Mouse (Mus musculus) brown adipose tissue, adult 24 weeks (tissue): ENCODE data around the gene Fgf5. TPM values are rescaled to one million over a fixed set of nuclear protein-coding genes. Genes with fewer than 3 reads are reported as not detected.

Source experiments
- H3K27ac ChIP-seq: fragments of 200-500 bp; replicated peaks from 2 replicates; pipeline ENCODE4 v1.5.1; 2012; ENCODE audit warnings: low read depth, mild to moderate bottlenecking, low read length
- H3K4me1 ChIP-seq: fragments of 200-500 bp; 2 replicates; pipeline ENCODE4 v1.6.1; 2012; ENCODE audit warnings: low read length, mixed read lengths; ENCODE audit not compliant: control insufficient read depth, insufficient read depth, insufficient read length
- H3K4me3 ChIP-seq: fragments of 200-500 bp; 2 replicates; pipeline ENCODE4 v1.5.1; 2012; ENCODE audit warnings: low read depth, mild to moderate bottlenecking, low read length, moderate library complexity; ENCODE audit not compliant: insufficient read depth
- polyA plus RNA-seq: library from polyadenylated mRNA; stranded (reverse); fragments of >200 nt; gene quantifications from 2 replicates; pipeline ENCODE4 v1.2.4, GENCODE M21; 2012; ENCODE audit not compliant: missing spikeins, insufficient read depth, insufficient read length

The Fgf5 gene
- polyA plus RNA-seq, 1 experiment: not detected

DNA sequence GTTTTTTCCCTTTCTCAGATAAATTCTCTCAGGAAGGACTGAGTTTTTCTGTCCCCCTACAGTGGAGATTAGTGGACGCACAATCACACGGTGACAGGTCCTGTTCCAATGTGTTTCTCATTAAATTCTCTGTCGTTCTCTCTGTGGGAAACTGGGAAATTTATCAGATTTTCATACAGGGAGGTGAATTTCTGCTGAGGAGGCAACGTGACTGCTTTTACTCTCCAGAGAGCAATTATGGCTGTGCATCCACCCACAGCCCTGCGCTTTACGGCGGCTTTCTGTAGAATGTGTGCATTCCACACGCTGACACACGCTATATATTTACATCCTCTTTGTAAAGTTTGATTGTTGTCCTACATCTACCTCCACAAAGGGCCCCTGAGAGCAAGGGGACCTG is 28.0 kb downstream of the Fgf5 start:
- H3K4me3 ChIP-seq: no peak overlapping the region
- no peak overlapping the region for H3K27ac ChIP-seq
- no peaks in the 10 kb centered on the region for H3K4me1 ChIP-seq

DNA sequence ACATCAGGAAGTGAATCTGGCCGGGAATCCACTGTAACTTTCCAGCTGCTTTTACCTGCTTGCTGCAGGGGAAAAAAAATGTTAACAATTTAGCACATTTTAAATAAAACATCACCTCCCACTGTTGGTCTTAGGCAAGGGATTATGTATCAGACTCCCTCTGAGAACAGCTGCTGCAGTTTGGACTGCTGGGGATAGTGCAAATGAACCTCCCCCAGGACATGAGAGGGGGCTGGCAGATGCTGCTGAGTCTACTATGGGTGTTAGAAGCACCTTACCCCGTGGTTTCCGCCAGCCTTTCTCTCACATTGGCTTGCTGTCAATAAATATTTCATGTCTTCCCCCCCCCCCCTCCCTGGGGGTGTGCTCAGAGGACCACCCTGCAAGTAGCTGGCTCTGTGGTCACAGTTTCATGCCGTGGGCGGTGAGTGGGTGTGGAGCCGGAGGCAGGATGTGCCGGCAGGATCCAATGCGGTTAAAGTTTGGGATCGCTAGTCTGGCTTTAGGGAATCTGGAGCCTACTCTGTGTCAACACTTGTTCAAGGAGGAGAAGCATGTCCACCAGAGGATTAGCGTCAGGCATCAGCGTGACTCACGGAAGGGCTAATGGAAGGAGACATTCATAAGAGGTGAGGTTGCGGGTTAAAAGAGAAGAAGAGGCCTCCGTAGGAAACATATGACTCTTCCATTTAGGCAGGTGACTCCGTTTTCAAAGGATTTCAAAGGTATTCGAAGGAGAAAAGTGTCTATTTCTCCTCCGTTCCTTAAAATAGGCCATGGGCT is 29.9 kb downstream of the Fgf5 start:
- no peak overlapping the region for H3K4me3 ChIP-seq
- H3K27ac ChIP-seq: no peak overlapping the region
- no peaks in the 10 kb centered on the region for H3K4me1 ChIP-seq

DNA sequence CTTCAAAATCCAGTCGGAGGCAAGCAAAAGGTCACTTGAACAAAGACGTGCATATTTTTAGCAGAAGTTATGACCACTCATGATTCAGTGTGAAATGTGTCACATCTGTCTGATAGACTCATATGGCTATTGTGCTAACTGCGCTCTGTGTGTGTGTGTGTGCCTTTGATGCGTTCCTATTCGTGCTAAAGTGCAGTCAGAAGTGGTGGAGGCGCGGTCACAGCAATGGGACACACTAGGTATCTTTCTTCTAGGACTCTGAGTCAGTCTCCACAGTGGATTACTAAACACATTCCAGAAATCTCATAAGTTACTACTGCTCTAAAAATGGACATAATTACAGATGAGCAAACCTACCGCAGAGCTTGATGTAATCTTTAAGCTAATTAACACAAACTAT is 36.7 kb downstream of the Fgf5 start:
- no peak overlapping the region for H3K27ac ChIP-seq
- H3K4me1 ChIP-seq: no peaks in the 10 kb centered on the region
- H3K4me3 ChIP-seq: no peak overlapping the region

DNA sequence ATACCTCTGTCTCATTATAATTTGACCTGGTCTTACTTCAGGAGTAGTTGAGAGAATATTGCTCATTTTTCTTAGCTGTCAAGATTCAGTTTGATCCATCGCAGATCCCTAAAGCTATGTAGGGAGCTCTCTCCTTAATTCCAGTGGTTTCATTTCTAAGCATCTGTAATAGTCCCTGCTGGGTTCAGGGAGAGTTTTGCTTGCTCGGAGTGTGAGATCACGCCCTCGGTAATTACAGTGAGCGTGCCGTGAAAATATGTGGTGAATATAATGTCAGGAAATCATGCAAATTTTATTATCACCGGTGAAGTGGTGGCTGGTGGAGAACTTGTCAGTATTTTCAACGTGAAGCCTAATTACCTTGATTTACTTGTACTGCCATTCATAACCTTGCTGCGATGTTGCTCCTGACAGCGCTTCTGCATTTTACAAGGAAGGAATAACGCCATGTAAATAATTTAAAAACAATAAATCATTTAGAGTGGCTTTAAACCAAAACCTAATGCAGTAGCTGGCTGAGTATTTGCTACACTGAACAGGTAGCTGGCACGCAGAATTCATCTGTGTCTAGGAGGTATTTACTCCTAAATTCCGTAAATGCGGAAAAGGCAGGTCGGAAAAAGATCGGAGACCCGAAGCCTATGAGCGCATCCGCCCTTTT is 38.5 kb downstream of the Fgf5 start:
- Histone ChIP-seq H3K4me1 (no peaks in the 10 kb centered on the region), H3K27ac (no peak overlapping the region), H3K4me3 (no peak overlapping the region)

DNA sequence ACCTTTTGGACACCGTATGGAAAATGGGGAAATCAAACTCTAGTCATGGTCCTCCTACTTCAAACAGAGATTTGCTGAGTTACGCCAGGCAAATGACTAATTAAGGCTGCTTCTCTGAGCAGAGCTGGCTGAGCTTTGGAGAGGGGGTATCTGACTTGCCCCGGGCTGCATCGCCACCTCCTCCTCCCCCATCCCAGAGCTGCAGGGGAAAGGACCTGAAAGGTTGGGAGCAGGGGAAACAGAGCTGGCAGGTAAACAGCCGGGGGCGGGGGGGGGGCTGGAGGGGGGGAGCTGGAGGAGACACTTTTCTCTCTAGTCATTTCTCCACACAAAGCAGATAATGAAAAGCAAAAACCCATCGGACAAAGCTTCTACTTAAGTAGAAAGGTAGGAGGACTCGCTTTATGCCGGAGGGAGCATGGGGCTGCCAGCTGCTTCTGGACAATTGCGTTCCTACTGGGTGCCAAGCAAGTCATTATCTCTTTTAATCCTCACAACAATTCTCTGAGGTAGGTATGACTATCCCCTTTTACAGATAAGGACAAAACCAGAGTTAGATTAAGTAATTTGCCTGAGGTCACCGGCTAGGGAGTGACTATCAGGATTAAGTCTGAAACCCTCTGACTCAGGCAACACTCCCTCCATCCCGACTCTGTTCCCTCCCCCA is 39.2 kb downstream of the Fgf5 start:
- no peak overlapping the region for H3K4me3 ChIP-seq
- no peak overlapping the region for H3K27ac ChIP-seq
- no peaks in the 10 kb centered on the region for H3K4me1 ChIP-seq

DNA sequence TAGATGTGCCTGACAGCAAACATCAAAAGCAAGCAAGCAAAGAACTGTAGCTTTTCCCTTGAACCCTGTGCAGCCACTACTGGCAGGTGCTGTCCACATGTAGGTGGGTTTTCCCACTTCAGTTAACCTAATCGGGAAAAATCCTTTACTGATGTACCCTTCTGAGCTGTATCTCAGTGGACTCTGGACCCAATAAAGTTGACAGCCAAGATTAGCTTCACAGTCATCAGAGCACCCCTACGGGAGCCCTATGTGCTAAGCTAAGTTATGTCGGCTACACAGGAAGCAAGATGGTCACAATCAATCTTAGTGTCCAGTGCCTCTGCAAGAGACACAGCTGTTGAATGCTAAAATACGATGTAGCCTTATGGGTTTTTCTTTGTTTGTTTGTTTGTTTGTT is 46.1 kb downstream of the Fgf5 start:
- H3K4me1 ChIP-seq: no peaks in the 10 kb centered on the region
- H3K27ac ChIP-seq: no peak overlapping the region

DNA sequence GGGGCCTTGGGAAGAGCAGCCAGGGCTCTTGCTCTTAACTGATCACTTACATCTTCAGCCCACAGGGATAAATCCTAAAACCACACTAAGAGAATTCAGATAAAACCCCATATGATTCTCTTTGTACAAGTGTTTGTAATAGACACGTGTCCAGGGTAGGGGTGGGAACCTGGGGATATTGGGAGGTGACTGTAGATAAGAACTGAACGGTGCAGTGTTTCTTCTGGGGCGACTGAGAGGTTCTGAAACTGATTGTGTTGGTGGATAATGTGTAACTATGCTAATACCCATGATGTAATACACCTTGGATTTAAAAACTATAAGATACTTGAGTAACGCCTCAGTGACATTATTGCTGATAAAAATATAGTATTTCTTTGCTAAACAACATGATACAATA is 51.7 kb downstream of the Fgf5 start:
- Histone ChIP-seq H3K4me3 (no peak overlapping the region), H3K27ac (no peak overlapping the region), H3K4me1 (no peaks in the 10 kb centered on the region)

More for the DNA sequence above, 46.1 kb downstream of the Fgf5 start:
- H3K4me3 ChIP-seq: no peak overlapping the region

DNA sequence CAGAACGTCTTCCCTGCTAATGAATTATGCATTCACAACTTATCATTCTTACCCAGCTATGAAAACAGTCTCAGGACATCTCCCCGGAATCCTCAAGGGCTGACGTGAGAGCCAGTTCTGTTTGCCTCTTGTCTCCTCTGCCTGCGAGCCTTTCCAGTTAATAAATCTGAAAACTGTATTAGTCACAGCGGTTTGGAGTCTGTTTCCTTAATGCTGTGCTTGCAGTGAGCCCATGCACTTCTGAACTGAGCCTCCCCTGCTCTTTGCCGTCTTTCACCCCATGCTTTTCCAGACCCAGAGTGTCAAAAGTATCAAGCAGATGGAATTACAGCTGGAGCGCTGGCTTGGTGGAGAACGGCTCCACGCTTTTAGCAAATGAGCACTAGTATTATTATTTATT is 52.5 kb downstream of the Fgf5 start:
- H3K4me1 ChIP-seq: no peaks in the 10 kb centered on the region
- no peak overlapping the region for H3K4me3 ChIP-seq
- no peak overlapping the region for H3K27ac ChIP-seq

DNA sequence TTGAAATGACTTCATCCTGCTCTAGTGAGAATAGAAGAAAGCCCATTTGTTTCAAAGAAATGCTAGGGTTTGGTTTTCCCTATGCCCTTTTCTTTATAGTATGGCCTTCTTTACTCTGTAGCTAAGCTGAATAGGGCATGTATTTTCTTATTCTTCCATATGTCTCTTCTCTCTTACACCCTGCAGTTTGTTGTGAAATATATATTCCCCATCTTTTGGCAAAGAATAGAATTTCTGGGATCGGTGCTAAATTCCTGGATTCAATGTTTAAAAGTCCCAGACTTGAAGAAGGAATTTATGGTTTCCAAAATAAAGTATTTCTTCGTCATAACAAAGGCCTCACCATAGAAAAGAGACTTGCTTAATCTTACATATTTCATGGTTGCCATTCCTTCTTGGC is 72.6 kb downstream of the Fgf5 start:
- Histone ChIP-seq H3K4me1 (no peaks in the 10 kb centered on the region), H3K27ac (no peak overlapping the region), H3K4me3 (no peak overlapping the region)

Other genes starting within 250 kb of the Fgf5 start
- 11.3 and 12.7 TPM in 2 replicates for gene Antxr2, start 223.1 kb upstream of the Fgf5 start, polyA plus RNA-seq
- 0.83 TPM in 1 of 2 replicates, not detected in the other for gene Prdm8, start 87.0 kb upstream of the Fgf5 start, polyA plus RNA-seq
- not detected in 2 replicates for gene Cfap299, start 75.1 kb downstream of the Fgf5 start, polyA plus RNA-seq